Mouse (Mus musculus) CD4-positive, CD25-positive, alpha-beta regulatory T cell (primary cell): ENCODE measurements around the gene H2afx. TPM values are rescaled to one million over a fixed set of nuclear protein-coding genes. Genes with fewer than 3 reads are reported as not detected.

Experiments
- polyA plus RNA-seq: library from polyadenylated mRNA; unstranded; fragments of 100-300 nt; shearing (Covaris generic); gene quantifications from one replicate; pipeline ENCODE4 v1.2.1, GENCODE M21; 2017

Gene H2afx
- 66.8 TPM for polyA plus RNA-seq

DNA sequence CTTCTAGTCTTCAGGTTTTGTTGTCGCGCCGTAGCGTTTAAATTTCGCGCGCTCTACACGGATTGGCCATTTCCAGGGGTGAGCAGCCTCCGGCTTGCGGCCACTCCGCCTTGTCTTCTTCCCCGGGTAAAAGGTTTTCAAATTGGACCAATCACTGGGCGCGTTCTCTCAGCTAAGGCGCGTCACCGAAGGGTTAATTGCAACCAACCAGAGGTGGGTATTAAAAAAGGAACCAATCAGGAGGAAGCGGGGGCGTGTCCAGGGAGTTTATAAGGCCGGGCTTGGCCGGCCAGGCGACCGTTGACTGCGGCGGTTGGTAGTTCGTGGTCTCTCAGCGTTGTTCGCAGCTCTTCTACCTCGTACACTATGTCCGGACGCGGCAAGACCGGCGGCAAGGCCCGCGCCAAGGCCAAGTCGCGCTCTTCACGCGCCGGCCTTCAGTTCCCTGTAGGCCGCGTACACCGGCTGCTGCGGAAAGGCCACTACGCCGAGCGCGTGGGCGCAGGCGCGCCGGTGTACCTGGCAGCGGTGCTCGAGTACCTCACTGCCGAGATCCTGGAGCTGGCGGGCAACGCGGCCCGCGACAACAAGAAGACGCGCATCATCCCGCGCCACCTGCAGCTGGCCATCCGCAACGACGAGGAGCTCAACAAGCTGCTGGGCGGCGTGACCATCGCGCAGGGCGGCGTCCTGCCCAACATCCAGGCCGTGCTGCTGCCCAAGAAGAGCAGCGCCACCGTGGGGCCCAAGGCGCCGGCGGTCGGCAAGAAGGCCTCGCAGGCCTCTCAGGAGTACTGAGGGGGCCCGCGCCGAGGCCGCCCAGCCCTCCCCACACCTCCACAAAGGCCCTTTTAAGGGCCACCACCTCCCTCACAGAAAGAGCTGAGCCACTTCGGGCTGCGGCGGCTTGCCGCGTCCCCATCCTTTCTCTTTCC, at the start of gene H2afx:
Gene H2afx (plus strand): TSS at position 299 of the 935 bp plus-strand sequence.

DNA sequence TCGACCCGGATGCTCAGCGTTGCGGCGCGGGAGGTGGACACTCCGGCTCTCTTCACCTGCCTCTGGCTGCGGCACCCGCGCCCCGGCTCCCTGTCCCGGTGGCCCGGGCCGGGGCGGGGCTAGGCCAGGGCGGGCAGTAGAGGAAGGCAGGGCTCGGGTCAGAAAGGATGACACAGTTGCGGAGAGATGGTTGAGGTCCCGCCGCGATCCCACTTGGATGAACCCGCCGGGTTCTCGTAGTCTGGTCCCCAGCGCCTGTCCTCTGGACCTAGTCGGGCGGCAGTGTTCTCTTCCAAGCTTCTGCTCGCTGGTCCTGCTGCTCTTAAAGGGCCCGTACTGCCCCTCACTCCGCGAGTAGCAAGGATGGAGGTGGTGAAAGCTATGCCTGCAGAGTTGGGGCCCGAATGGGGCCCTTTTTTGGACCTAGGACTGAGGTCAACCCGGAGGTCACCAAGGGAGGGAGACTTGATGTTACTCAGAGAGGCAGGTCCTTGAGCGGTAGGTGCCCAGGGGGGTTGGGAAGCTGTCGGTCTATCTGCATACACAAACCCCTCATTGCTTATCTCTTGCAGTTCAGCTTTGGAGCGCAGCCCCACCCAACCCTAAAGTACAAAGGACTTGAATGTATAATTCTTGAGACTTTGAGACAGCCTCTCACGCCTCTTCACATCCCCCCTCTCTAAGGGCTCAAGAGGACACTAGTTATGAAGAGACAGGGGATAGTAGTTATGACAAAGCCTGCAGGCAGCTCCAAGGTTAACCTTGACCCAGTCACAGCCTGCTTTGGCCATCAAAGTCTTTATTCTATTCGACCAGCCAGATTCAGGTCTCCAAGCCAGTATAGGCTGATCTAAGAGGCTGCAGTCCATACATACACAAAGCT, 46.2 kb upstream of the H2afx start, which contains the start of gene Abcg4:
Gene Abcg4 (minus strand): TSS at position 540 of the 883 bp plus-strand sequence.

DNA sequence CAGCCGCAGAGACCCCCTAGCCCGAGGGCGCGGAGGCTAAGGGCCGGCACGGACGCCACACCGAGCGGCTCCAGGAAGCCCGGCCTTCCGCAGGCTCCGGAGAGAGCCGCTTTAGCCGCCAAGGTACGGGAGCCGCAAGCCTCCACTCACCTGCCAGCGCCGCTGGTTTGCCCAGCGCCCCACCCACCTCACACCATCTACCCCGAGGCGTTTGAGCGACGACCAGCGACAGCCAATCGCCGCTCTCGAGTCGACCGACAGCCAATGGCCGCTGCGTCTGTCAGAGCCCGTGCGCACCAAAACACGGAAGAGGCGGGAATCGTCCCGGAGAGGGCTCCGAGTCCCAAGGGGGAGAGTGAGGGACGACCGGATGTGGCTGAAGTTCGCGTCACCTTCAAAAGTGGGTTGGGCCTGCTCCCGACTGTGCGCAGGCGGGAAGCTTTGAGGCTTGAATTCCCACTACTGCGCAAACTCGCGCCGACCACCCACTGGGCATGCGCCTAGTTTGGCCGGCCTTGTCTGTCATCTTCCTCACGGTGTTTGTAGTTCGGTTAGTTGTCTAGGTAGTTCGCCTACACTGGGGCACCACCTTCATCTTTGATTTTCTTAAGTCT, 28.9 kb upstream of the H2afx start, which contains the start of gene Hinfp:
Gene Hinfp (minus strand): TSS at position 206 of the 614 bp plus-strand sequence.

DNA sequence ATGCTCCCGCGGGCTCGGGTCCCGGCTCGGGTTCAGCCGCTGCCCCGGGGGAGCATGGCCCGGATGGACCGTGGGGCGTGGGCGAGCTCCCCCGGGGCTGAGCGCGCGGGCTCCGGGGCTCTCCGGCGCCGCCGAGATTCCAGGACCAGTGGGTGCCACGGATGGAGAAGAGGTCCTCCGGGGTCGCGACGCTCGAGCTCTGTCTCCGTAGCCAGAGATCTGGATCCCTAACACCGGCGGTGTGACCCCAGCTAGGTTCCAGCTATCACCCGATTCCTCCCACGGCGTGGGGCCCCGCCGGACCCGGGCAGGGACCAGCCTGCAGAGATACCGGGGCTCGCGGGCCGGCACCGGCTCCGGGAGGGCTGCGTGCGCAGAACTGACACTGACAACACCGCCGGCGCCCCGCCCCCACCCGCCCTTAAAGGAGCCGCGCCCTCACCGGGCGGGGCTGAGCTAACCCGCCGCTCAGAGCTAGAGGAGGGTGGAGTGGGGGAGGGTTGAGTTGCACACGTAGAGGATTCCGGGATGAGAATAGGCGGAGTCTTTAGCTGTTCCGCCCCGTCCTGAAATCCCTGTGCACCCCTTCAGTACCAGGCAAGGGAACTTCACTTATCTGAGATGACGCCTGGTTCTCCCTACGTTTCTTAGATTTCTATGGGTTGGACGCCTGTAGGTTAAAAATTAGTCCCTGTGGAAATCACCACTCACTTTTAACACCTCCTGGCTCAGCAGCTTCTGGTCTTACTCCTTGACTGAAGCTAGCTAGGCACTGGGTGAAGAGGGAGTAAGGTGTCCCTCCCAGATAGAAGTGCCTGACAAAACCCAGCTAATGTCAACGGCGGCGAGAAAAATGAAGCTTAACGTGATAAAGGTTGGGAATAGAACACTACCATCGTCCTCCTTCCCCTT, 14.4 kb upstream of the H2afx start, which contains the start of gene C2cd2l:
Gene C2cd2l (minus strand): TSS at position 399 of the 912 bp plus-strand sequence.

DNA sequence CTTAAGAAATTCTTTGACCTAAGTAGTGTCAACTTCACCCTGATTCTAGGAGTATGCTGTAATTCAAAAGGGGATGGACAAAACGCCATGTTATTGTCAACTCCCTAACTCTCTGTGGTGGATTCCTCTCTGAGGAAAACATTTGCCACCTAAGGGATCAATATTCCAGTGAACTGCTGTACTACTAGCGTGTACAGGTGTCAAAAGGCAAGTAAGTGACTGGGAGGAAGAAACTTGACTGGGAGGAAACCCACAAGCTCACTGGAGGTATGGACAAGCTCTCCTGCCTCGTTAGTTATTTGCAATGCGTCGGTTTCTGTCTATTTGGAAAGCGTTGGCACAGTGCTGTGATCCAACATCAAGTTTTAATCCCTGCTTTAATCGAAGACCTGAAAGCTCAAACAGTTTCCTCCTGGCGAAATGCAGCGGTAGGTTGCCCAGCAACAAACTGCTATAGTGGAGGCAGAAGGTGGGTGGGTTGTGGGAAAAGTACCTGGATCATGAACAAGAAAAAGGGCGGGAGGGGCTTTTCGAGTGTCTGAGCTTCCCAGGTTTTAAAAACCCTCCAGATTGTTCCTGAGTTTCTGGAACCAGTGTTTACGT, 8.6 kb upstream of the H2afx start, which contains the start of gene Dpagt1:
Gene Dpagt1 (plus strand): TSS at position 252 of the 603 bp plus-strand sequence.

DNA sequence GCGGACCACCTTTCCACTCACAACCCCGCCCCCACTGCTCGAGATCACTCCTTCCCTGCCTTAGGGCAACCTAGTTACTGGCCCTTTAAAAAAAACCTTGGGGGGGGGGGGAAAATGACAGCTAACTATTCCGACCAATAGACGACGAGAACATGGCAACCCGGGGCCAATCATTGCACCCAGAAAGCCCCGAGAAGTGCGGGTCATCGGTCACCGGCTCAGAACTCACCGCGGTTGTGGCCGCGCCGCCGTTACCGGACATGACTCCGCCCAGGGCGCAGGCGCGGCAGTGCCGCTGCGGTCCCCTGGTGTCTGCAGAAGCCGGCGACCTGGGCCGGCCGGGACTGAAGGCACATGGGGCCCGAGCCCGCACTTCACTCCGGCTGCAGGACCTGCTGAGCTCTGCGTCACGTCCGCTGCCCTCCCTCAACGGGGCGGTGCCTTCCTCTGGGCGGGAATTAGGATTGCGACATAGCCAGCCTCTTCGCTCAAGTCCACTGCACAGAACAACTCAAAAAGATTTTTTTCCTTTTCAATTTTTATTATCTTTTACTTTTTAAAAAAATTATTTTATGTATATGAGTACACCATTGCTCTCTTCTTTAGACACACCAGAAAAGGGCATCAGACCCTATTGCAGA, 9.4 kb downstream of the H2afx start, which contains the start of gene Hmbs:
Gene Hmbs (minus strand): TSS at position 448 of the 641 bp plus-strand sequence.

DNA sequence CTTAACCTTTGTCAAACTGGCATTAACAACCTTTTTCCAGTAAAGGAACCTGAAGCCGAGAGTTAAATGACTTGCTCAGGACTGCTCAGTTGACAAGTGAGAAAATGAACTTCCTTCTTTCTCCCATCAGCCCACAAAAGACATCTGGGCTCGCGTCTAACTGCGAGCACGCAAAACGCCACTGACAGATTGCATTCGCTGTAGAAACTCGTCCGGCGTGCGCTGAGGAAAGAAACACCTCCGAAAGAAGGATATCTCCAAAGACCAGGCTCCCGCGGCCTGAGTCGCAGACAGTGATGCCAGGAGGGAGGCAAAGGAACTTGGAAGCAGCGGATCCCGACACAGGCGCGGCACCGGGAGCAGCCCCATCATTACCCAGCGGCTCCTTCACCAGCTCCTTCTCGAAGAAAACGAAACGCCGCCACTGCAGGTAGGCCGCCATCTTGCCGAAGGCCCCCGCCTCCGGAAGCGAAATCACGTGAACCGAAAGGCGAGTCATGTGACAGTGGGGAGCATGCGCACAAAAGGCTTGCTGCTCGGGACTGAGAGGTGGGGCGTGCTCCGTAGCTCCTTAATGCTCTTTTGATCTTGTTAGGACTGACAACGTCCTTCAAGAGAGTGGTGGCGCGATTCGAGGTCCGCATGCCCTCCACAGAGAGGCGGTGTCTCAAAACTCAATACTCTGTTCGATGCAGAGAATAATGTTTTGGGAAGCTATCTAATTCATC, 26.9 kb downstream of the H2afx start, which contains the start of gene Vps11:
Gene Vps11 (minus strand): TSS at position 481 of the 728 bp plus-strand sequence.

DNA sequence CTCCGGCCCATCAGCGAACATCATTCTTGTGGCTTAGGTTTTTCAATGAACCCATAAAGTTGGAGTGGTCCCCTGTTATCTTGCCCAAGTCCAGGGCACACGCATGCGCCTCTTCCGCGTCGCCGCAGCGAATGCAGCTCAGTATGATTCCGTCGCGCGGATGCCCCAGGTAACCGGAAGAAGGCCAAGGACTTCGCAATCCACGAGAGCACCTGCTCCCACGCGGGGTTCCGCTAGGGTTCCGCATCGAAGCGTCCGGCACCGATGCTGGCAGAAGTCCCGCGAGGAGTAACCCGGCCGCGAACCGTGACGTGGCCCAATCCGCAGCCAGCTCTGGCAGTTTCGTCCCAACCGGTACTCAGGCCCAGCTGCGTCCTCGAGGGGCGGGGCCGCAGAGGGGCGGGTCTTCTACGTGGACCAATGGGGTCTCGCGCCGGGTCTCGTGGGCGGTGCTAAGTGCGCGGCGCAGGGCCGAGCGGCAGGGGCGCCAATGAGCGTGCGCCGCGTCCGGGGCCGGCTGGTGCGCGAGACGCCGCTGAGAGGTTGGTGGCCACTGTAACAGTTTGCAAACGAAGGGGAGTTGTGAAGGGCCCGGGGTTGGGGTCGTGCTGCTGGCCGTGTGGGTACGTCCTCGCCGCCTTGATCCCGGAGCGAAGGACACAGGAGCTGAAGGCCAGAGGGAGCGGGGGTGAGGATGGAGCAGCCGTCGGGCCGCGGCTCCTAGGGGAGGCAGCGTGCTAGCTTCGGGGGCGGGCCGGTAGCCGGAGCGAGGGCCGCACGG, 44.8 kb downstream of the H2afx start, which contains the start of gene Hyou1:
Gene Hyou1 (plus strand): TSS at position 437 of the 781 bp plus-strand sequence.

Other genes starting within 250 kb of the H2afx start
- gene Mfrp, start 233.0 kb upstream of the H2afx start, polyA plus RNA-seq: not detected
- gene C1qtnf5, start 227.4 kb upstream of the H2afx start, polyA plus RNA-seq: not detected
- gene Gm49380, start 221.2 kb upstream of the H2afx start, polyA plus RNA-seq: 0.08 TPM
- gene Rnf26, start 221.2 kb upstream of the H2afx start, polyA plus RNA-seq: 30.0 TPM
- 0.35 TPM for gene Mcam, start 200.2 kb upstream of the H2afx start, polyA plus RNA-seq
- gene Cbl, start 100.6 kb upstream of the H2afx start, polyA plus RNA-seq: 47.6 TPM
- not detected for gene Ccdc153, start 94.0 kb upstream of the H2afx start, polyA plus RNA-seq
- not detected for gene Pdzd3, start 83.2 kb upstream of the H2afx start, polyA plus RNA-seq
- 11.3 TPM for gene Nlrx1, start 66.1 kb upstream of the H2afx start, polyA plus RNA-seq
- not detected for gene Abcg4, start 46.1 kb upstream of the H2afx start, polyA plus RNA-seq
- 27.3 TPM for gene Hinfp, start 29.0 kb upstream of the H2afx start, polyA plus RNA-seq
- gene C2cd2l, start 14.4 kb upstream of the H2afx start, polyA plus RNA-seq: 17.6 TPM
- 18.8 TPM for gene Dpagt1, start 8.7 kb upstream of the H2afx start, polyA plus RNA-seq
- gene Hmbs, start 9.5 kb downstream of the H2afx start, polyA plus RNA-seq: 37.2 TPM
- 67.2 TPM for gene Vps11, start 27.0 kb downstream of the H2afx start, polyA plus RNA-seq
- 15.6 TPM for gene Hyou1, start 44.8 kb downstream of the H2afx start, polyA plus RNA-seq
- 31.0 TPM for gene Slc37a4, start 62.2 kb downstream of the H2afx start, polyA plus RNA-seq
- 1,839 TPM for gene Rps25, start 72.4 kb downstream of the H2afx start, polyA plus RNA-seq
- 135 TPM for gene Trappc4, start 72.9 kb downstream of the H2afx start, polyA plus RNA-seq
- gene Ccdc84, start 83.9 kb downstream of the H2afx start, polyA plus RNA-seq: 63.3 TPM
- gene Foxr1, start 106.4 kb downstream of the H2afx start, polyA plus RNA-seq: not detected
- gene Upk2, start 120.3 kb downstream of the H2afx start, polyA plus RNA-seq: not detected
- 28.8 TPM for gene Bcl9l, start 148.1 kb downstream of the H2afx start, polyA plus RNA-seq
- gene Cxcr5, start 227.2 kb downstream of the H2afx start, polyA plus RNA-seq: 41.1 TPM